Mouse (Mus musculus): ENCODE measurements around the gene Aqp6. TPM values are rescaled to one million over a fixed set of nuclear protein-coding genes. Genes with fewer than 3 reads are reported as not detected.
A peak's percentile ranks its signal among the peaks of the same experiment; 100 is the strongest.

The Aqp6 gene
- total and polyA plus RNA-seq, 2 experiments, result not detected

DNA sequence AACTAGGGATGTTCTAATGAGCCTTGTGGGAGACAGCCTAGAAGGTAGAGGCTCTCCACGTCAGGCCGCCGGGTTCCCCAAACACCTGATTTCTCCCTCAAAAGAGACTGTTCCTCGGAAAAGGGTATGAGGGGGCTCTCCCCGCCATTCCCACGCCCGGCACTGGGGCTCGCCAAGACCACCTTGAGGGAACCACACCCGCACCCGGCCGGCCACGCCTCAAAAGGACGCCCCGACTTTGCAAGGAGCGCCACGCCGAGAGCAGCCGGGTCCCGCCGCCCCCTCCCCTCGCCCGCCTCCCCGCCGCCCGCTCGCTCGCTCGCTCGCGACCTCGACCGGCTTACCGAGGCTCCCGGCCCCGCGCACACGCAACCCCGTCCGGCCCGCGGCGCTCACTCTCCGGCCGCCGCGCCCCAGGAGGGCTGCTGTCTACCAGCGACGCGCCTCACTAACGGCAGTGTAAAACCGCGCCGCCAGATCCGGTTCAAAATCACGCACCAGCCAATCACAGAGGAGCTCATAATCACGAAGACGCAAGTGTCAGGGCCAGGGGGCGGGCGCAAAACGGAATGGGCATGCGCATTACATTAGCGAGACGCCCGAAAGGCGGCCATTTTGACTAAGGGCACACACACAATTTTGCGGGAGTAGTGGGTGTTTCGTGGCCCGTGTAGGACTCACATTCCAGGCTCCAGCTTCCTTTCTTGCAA lies 50.1 kb downstream of the Aqp6 start, which contains the start of gene Racgap1:
TSS of gene Racgap1 (minus strand) at position 494 of the 710 bp plus-strand sequence.
- no peaks in the 10 kb centered on the region for H3K36me3 ChIP-seq (ENCODE audit: control insufficient read depth, insufficient read depth, low read length)
- under 1% methylated on average over 67 of the region's 68 CpGs for WGBS
- H3K9ac ChIP-seq (ENCODE audit: low read depth, low read length), result peak within 1 kb of the TSS; percentile 69
- H3K4me1 ChIP-seq (ENCODE audit: control insufficient read depth, insufficient read depth, low read length), result no peaks in the 10 kb centered on the region
- no peaks in the 10 kb centered on the region for H3K27me3 ChIP-seq (ENCODE audit: control insufficient read depth, insufficient read depth, low read length)
- TF ChIP-seq CTCF (IDR thresholded peaks at IDR 0.05; ENCODE audit: low read depth, low read length) (no peak), POLR2A (IDR thresholded peaks at IDR 0.05; ENCODE audit: extremely low read depth, insufficient read depth, low read length) (no peak)
- peak; percentile 79 for DNase-seq (ENCODE audit: extremely low read depth, low read depth, low spot score)
- H3K79me2 ChIP-seq (ENCODE audit: control insufficient read depth, insufficient read depth, low read length), result peaks cover 7% of the 10 kb centered on the region
- H3K4me3 ChIP-seq (ENCODE audit: insufficient read depth, low read depth, low read length), result peak within 1 kb of the TSS; percentile 75
- no peak within 1 kb of the TSS for H3K27ac ChIP-seq (replicated peaks; ENCODE audit: insufficient read depth, low read depth, low read length)

DNA sequence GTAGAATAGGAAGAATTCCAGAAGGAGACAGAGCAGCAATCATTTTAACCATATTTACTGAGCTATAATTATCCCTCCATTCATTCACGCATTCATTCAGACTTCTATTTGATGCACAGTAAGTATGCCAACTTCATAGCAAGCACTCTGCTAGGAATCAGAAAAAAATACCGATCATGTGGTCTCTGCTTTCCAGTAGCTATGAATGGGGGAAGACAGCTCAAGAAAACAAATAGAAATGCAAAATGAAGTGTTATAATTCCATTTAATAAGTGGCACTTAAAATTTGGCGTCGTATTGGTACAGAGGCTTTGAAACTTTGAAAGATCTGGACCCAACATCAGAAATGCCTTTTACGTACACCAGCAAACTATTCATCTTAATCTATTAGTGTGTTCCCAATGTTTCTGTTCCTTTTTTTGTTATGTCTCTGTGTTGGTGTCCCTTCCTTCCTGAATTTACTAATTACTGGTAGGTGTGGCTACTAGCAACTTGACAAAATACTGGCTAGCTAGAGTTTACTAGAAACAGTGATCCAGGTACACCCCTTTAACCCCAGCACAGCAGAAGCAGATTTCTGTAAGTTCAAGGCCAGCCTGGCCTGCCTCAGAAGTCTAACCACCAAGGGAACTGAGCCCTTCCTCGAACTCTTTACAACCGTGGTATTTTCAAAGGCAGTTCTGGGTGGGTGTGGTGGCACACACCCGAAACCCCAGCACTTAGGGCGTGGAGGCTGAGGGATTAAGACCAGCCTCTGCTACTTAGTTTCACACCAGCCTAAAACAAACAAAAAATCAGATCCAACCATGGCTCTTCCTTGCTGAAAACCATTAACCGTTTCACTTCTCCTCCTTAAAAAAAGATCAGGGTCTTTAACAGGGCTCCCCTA lies 51.0 kb downstream of the Aqp6 start:
- Histone ChIP-seq H3K79me2 (ENCODE audit: control insufficient read depth, insufficient read depth, low read length) (0 out of 2 replicates have a peak, but pooled peaks cover under 1% of the 10 kb centered on the region), H3K9ac (ENCODE audit: low read depth, low read length) (no peak overlapping the region), H3K4me3 (ENCODE audit: insufficient read depth, low read depth, low read length) (peak overlapping the region; percentile 44; the same call in 1 of the 2 replicates), H3K27ac (replicated peaks; ENCODE audit: insufficient read depth, low read depth, low read length) (no peak overlapping the region), H3K4me1 (ENCODE audit: control insufficient read depth, insufficient read depth, low read length) (no peaks in the 10 kb centered on the region), H3K36me3 (ENCODE audit: control insufficient read depth, insufficient read depth, low read length) (no peaks in the 10 kb centered on the region), H3K27me3 (ENCODE audit: control insufficient read depth, insufficient read depth, low read length) (no peaks in the 10 kb centered on the region)
- WGBS, result 80% methylated on average over 10 of the region's 10 CpGs
- TF ChIP-seq CTCF (IDR thresholded peaks at IDR 0.05; ENCODE audit: low read depth, low read length) (no peak), POLR2A (IDR thresholded peaks at IDR 0.05; ENCODE audit: extremely low read depth, insufficient read depth, low read length) (no peak)
- no peak for DNase-seq (ENCODE audit: extremely low read depth, low read depth, low spot score)

- Histone ChIP-seq H3K4me3 (ENCODE audit: insufficient read depth, low read depth, low read length) (no peak overlapping the region), H3K27ac (replicated peaks; ENCODE audit: insufficient read depth, low read depth, low read length) (no peak overlapping the region), H3K4me1 (ENCODE audit: control insufficient read depth, insufficient read depth, low read length) (no peaks in the 10 kb centered on the region), H3K27me3 (ENCODE audit: control insufficient read depth, insufficient read depth, low read length) (no peaks in the 10 kb centered on the region), H3K9ac (ENCODE audit: low read depth, low read length) (no peak overlapping the region), H3K36me3 (ENCODE audit: control insufficient read depth, insufficient read depth, low read length) (no peaks in the 10 kb centered on the region), H3K79me2 (ENCODE audit: control insufficient read depth, insufficient read depth, low read length) (no peaks in the 10 kb centered on the region)
- WGBS, result 25% methylated on average over 8 of the region's 8 CpGs
- TF ChIP-seq CTCF (IDR thresholded peaks at IDR 0.05; ENCODE audit: low read depth, low read length), result no peak
- no peak for TF ChIP-seq POLR2A (IDR thresholded peaks at IDR 0.05; ENCODE audit: extremely low read depth, insufficient read depth, low read length)
- no peak for DNase-seq (ENCODE audit: extremely low read depth, low read depth, low spot score)
Measured at GRCm38 (mm10) chr15:99653291-99653690, 52.1 kb downstream of the Aqp6 start.

GRCm38 (mm10) chr15:99653876-99654275 lies 52.7 kb downstream of the Aqp6 start:
- no peaks in the 10 kb centered on the region for H3K79me2 ChIP-seq (ENCODE audit: control insufficient read depth, insufficient read depth, low read length)
- no peak overlapping the region for H3K27ac ChIP-seq (replicated peaks; ENCODE audit: insufficient read depth, low read depth, low read length)
- no peaks in the 10 kb centered on the region for H3K27me3 ChIP-seq (ENCODE audit: control insufficient read depth, insufficient read depth, low read length)
- no peak overlapping the region for H3K4me3 ChIP-seq (ENCODE audit: insufficient read depth, low read depth, low read length)
- no peak for TF ChIP-seq CTCF (IDR thresholded peaks at IDR 0.05; ENCODE audit: low read depth, low read length)
- H3K36me3 ChIP-seq (ENCODE audit: control insufficient read depth, insufficient read depth, low read length), result no peaks in the 10 kb centered on the region
- H3K4me1 ChIP-seq (ENCODE audit: control insufficient read depth, insufficient read depth, low read length), result no peaks in the 10 kb centered on the region
- DNase-seq (ENCODE audit: extremely low read depth, low read depth, low spot score), result no peak
- WGBS, result 28% methylated on average over 21 of the region's 21 CpGs
- H3K9ac ChIP-seq (ENCODE audit: low read depth, low read length), result no peak overlapping the region

Other genes with a start within 250 kb of the Aqp6 start
- gene Fmnl3, start 230.9 kb upstream of the Aqp6 start, total RNA-seq (2014; rRNA removed), result 1.3 and 2.5 TPM in 2 replicates
- 1.7 and 2.2 TPM in 2 replicates for gene Fmnl3, start 230.9 kb upstream of the Aqp6 start, polyA plus RNA-seq (2012; rRNA removed)
- gene Tmbim6, start 208.5 kb upstream of the Aqp6 start, total RNA-seq (2014; rRNA removed), result 699 and 816 TPM in 2 replicates
- 2,160 and 2,362 TPM in 2 replicates for gene Tmbim6, start 208.5 kb upstream of the Aqp6 start, polyA plus RNA-seq (2012; rRNA removed)
- gene Nckap5l, start 143.7 kb upstream of the Aqp6 start, total RNA-seq (2014; rRNA removed), result 0.09 and 0.27 TPM in 2 replicates
- gene Nckap5l, start 143.7 kb upstream of the Aqp6 start, polyA plus RNA-seq (2012; rRNA removed), result 0.31 and 0.56 TPM in 2 replicates
- gene Bcdin3d, start 126.7 kb upstream of the Aqp6 start, total RNA-seq (2014; rRNA removed), result 3.1 and 3.2 TPM in 2 replicates
- gene Bcdin3d, start 126.7 kb upstream of the Aqp6 start, polyA plus RNA-seq (2012; rRNA removed), result 3.1 and 3.6 TPM in 2 replicates
- under 0.01 and 0.07 TPM in 2 replicates for gene Faim2, start 73.2 kb upstream of the Aqp6 start, total RNA-seq (2014; rRNA removed)
- not detected in 2 replicates for gene Faim2, start 73.2 kb upstream of the Aqp6 start, polyA plus RNA-seq (2012; rRNA removed)
- gene Aqp2, start 22.3 kb upstream of the Aqp6 start, total RNA-seq (2014; rRNA removed), result not detected in 2 replicates
- gene Aqp2, start 22.3 kb upstream of the Aqp6 start, polyA plus RNA-seq (2012; rRNA removed), result not detected in 2 replicates
- 0.46 TPM in 1 of 2 replicates, not detected in the other for gene Aqp5, start 10.6 kb upstream of the Aqp6 start, total RNA-seq (2014; rRNA removed)
- not detected in 2 replicates for gene Aqp5, start 10.6 kb upstream of the Aqp6 start, polyA plus RNA-seq (2012; rRNA removed)
- 0.92 and 1.4 TPM in 2 replicates for gene Racgap1, start 50.3 kb downstream of the Aqp6 start, total RNA-seq (2014; rRNA removed)
- 0.32 and 0.56 TPM in 2 replicates for gene Racgap1, start 50.3 kb downstream of the Aqp6 start, polyA plus RNA-seq (2012; rRNA removed)
- gene Asic1, start 69.0 kb downstream of the Aqp6 start, total RNA-seq (2014; rRNA removed), result not detected in 2 replicates
- 0.16 TPM in 1 of 2 replicates, not detected in the other for gene Asic1, start 69.0 kb downstream of the Aqp6 start, polyA plus RNA-seq (2012; rRNA removed)
- gene Smarcd1, start 100.7 kb downstream of the Aqp6 start, total RNA-seq (2014; rRNA removed), result 2.0 and 3.1 TPM in 2 replicates
- 8.5 and 9.3 TPM in 2 replicates for gene Smarcd1, start 100.7 kb downstream of the Aqp6 start, polyA plus RNA-seq (2012; rRNA removed)
- not detected in 2 replicates for gene Gm17349, start 104.1 kb downstream of the Aqp6 start, total RNA-seq (2014; rRNA removed)
- 1.4 TPM in 1 of 2 replicates, not detected in the other for gene Gm17349, start 104.1 kb downstream of the Aqp6 start, polyA plus RNA-seq (2012; rRNA removed)
- gene Gpd1, start 116.1 kb downstream of the Aqp6 start, total RNA-seq (2014; rRNA removed), result 147 and 151 TPM in 2 replicates
- gene Gpd1, start 116.1 kb downstream of the Aqp6 start, polyA plus RNA-seq (2012; rRNA removed), result 233 and 311 TPM in 2 replicates
- 58.6 and 70.0 TPM in 2 replicates for gene Cox14, start 124.2 kb downstream of the Aqp6 start, total RNA-seq (2014; rRNA removed)
- gene Cox14, start 124.2 kb downstream of the Aqp6 start, polyA plus RNA-seq (2012; rRNA removed), result 115 and 117 TPM in 2 replicates
- gene Cers5, start 171.5 kb downstream of the Aqp6 start, total RNA-seq (2014; rRNA removed), result 3.2 and 3.8 TPM in 2 replicates
- gene Cers5, start 171.5 kb downstream of the Aqp6 start, polyA plus RNA-seq (2012; rRNA removed), result 1.7 and 2.0 TPM in 2 replicates

All from liver, adult 2 months (tissue).